Mouse (Mus musculus): ENCODE measurements around the gene Kcnh1.

DNA sequence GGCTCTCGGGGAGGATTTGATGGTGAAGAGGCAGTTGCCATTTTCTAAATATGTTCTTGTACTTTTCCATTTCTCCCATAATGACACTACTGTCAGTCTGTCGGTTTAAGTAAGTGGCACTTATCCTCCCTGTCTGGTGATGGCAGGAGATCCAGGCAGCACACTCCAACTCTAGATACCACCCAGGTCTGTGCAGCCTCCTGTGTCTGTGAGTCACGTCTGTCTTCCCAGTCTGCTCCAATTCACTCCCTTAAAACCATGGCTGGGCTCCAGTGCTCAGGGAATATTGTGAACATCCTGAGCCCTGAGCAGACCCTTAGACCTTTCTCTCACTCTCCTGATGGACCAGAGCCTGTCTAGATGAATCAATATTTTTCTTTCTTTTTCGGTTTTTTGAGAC lies 151.2 kb downstream of the Kcnh1 start:
- no peak for TF ChIP-seq CTCF (IDR thresholded peaks at IDR 0.05; ENCODE audit: low read depth)
- no peak for TF ChIP-seq EP300 (IDR thresholded peaks at IDR 0.05; ENCODE audit: low read depth)

All from heart, postnatal 0 days (tissue).